Mouse (Mus musculus): ENCODE measurements at regions not wholly inside any gene's neighbourhood (a gene's known extent, or its start where the extent isn't known, plus 50 kb on each side); places are given as distances from the start of the nearest gene placed in this dataset.

DNA sequence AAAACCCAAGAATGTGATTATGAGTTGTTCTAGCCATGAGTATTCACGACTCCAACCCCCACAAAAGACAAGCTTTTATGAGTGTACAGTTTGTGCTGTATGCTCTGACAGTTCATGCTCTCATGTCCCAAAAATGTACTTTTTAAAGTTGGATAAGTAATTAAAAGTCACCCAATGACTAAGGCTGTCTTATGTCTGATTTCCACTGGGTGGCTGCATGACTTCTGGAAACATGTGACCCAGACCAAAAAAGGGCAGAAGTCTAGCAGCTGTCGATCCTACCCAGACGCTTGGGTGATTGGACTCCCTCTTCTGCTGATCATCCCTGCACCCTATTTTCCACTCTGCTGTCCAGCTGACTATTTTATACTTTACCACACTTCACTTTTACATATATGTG lies 168.7 kb downstream of the Moxd1 start:
- TF ChIP-seq CTCF (IDR thresholded peaks at IDR 0.05; ENCODE audit: low read depth, low read length) (no peak), POLR2A (IDR thresholded peaks at IDR 0.05; ENCODE audit: insufficient read depth, low read length) (no peak), EP300 (IDR thresholded peaks at IDR 0.05; ENCODE audit: insufficient read depth, low read depth, low read length) (no peak)
